Mouse (Mus musculus): ENCODE measurements at regions not wholly inside any gene's neighbourhood (a gene's known extent, or its start where the extent isn't known, plus 50 kb on each side); places are given as distances from the start of the nearest gene placed in this dataset.

DNA sequence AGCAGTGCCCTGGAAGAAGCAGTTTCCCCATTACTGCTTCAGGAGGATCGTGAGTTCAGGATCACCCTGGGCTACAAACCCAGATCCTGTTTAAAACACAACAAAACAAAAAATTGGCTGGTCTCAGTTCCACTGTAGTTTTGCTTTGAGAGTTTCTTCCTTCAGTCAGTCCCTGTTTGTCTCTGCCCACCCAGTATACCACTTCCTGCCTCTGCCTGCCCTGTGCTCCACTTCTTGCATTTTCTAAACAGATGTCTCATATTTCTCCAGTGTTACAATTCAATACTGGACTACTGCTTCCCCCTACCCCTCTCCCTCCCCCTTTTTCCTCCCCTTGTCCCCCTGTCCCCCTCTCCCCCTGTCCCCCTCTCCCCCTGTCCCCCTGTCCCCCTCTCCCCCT lies 98.6 kb upstream of the F13a1 start:
- TF ChIP-seq GATA1 (IDR thresholded peaks at IDR 0.05; ENCODE audit: borderline replicate concordance, low read length): no peak
- TF ChIP-seq FLI1 (IDR thresholded peaks at IDR 0.05; ENCODE audit: low read length): no peak

Data from megakaryocyte, embryonic 14.5 days (primary cell).